Mouse (Mus musculus) c-Kit-positive CD71-positive TER-119-positive erythroid progenitor cells, embryonic 14.5 days (primary cell): ENCODE measurements around the gene Rhob.

Experiments used
- DNase-seq: peaks from one replicate; pipeline ENCODE4 v3.0.0-alpha.2; 2013; ENCODE audit warnings: low spot score

Gene Rhob

DNA sequence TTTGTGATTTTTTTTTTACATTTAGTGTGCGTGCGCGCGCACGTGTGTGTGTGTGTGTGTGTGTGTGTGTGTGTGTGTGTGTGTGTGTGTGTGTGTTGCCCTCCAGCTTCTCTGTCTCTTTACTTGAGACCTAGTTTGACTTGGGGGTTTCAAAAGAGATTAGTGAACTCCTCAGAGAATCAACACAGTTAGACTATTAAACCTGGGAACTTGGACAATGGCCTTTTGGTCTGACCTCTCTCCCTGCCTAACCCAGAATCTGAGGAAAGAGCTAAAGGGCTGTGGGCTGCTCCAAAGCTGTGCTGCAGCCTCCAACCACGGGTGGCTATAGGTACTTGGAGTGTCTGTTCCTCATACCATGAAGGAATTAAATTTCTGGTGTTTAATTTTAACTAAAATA lies 4.3 kb upstream of the Rhob start:
- no peak for DNase-seq

DNA sequence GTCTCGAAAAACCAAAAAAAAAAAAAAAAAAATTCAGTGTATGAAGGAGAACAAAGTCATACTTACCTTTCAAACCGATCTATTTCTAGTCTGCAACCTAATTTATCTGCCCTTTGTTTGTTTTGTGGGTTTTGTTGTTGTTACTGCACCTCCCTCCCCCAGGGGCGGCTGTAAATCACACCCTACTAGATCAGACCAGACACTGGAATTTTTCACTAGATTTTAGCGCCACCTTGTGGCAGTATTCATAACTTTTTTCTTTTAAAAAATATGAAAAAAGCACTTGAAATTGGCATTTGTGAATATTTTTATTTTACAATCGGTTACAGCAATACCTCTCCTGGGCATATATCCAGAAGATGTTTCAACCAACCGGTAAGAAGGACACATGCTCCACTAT lies 2.7 kb upstream of the Rhob start:
- DNase-seq: peak; percentile 58

DNA sequence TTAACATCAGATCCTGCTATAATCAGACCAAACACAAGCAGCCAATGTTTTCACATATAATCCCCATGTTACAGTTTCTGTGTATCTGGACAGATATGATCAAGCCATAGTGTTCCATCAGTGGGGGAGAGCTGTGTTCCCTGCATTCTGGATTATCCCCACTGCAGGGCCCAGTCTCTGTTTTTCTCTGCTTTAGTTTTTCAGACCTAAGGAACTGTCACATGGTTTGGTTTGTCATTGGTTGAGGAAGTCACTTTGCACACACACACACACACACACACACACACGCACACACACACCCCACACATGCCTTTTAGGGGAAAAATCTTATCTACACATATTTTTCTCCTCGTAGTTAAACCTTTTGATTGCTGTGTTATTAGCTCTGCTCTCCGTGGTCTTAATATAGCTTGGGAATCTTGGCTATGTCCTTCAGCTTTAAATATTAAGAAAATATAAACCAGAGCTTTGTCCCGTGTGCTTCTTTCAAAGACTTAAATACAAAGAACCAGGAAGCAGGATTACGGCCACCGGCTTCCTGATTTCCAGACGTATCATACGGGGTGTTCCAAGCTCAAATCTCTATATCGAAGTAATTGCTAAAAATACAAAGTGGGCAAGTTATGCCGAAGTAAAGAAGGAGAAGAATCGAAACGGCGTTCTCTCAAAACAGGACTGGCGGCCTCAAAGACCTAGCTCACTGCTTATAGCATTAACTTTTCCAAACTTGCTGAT lies 1.9 kb upstream of the Rhob start:
- DNase-seq: no peak

DNA sequence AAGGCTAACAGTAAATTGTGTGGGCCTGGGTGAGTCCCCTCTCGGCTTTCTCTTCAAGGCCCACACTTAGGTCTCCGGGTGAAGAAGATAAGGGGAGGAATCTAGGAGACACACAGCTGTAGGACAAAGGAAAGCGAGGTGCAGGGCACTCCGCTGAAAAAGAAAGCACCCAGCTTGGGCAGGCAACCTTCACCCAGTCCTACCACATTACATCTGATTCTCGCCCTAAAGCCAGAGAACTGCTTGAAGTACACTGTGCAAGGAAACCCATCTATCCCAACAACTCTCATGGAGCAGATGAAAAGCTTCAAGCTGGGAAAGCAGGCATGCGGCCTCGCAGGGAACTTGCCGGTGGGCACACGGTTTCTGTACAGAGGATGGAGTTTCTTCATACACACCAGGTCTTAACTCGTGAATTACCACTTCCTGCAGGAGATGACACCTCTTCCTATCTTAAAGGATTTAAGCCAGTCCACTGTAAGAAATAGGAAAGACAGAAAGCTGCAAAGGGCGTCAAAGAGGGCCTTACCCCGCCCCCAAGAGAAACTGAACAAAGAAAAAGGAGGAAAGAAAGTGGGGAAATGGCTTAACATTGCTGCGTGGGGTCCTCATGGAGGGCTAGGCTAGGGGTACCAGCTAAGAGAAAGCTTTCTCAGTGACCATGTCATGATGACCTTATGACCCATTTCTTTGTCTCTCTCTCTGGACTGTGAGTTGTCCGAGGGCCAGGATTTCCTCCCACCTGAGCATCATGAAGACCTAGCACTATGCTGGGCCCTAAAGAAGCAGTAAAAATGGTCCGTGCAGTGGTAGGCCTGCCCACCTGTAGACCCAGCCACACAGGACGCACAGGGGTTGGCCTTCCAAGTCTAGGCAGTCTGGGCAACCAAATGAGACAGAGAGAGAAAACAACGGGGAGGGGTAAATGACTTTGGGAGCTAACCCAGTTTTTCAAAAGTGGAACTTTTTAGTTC lies 1.1 kb upstream of the Rhob start:
- no peak for DNase-seq

DNA sequence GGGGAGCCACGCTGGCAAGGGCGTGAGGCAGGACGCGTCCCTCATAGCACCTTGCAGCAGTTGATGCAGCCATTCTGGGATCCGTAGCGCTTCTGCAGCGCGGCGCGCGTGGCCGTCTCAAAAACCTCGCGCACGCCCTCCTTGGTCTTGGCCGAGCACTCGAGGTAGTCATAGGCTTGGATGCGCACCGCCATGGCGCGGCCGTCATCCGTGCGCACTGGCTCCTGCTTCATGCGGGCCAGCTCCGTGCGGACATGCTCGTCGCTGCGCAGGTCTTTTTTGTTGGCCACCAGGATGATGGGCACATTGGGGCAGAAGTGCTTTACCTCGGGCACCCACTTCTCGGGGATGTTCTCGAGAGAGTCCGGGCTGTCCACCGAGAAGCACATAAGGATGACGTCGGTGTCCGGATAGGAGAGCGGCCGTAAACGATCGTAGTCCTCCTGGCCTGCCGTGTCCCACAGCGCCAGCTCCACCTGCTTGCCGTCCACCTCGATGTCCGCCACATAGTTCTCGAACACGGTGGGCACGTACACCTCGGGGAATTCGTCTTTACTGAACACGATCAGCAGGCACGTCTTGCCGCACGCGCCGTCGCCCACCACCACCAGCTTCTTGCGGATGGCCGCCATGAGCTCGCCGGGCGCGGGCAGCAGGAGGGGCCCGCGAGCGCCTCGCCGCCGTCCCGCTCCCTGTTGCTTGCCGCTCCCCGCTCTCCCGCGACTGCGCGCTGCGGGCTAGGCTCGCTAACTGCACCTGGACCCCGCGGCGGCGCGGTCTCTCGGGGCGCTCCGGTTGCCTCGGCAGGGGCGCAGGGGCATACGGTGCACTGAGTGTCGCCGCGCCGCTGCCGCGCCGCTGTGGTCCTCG lies 573 bp downstream of the Rhob start:
- DNase-seq: no peak

DNA sequence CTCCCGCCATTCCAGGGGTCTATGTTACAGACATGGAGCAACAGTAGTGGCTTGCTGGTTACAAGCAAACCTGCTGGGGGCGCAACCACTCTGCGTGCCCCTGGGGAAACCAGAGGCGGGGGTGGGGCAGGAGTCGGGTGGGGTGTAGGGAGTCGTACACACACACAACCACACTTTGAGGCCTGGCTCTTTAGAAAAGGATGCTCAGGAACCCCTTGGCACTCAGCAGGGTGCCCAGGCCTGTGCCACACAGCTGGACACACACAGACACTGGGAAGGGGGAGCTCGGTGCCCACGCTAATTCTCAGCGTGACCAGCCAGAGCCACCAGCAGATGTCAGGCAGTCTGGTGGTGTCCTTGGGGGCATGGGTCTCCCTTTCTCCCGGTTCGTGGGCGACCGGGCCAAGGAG lies 1.2 kb downstream of the Rhob start:
- no peak for DNase-seq

DNA sequence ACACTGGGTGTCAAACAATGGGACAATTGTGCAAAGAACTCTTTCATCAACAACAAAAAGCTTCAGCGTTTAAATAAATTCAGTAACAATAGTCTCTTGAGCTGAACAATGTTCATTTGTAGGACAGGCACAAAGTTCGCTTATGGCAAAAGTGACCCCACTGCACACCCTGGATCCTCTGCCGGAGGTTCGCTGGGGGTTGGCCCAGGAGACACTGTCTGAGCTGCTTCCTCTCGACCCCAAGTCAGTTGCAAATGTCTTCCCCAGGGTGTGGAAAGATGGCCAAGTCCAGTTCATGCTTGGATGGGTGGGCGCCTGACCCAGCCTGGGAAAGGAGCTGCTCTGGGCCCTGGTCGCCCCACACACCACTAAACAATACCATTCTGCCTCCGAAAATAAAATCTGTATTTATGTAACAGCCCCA lies 1.6 kb downstream of the Rhob start:
- no peak for DNase-seq

DNA sequence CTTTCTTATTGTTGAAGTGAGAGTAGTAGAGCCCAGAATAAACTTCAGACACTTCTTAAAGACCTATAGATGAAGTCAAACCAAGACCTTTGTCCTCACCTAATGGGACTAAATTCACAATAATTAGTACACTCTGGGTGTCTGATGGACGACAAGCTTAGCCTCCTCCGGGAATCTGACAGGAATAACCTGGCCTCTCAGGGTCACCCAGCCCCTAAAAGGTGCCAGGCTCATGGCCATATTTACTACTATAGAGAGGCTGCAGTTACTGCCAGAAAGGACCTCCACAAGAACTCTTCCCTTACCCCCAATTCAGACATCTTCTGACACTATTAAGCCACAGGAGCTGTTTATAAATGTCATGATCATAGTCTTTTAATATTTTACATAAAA lies 2.5 kb downstream of the Rhob start:
- no peak for DNase-seq

DNA sequence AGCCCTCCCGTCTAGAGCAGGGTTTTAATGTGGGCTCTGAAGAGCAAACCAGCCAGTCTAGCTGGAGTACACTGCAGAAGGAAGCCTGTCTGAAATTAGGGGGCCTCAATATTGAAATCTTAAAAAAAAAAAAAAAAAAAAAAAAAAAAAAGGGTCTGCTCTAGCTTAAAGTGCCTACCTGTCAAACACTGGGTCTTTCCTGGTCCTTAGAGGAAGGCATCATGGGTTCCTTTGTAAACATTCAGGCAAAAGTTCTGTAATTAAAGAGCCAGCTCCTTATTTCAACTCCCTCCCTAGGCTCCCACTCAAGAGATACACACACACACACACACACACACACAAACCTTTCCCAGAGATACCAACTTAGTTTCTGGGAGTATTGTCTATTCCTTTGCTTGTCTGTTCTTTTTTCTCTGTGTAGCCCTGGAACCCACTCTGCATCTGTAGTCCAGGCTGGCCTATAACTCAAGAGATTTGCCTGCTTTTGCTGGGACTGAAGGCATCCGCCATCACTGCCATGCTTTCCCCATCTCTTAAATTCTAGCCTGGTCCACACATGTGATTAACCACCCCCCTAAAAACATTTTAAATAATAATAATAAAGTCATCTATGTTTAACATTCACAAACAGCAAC lies 3.0 kb downstream of the Rhob start:
- DNase-seq: no peak

DNA sequence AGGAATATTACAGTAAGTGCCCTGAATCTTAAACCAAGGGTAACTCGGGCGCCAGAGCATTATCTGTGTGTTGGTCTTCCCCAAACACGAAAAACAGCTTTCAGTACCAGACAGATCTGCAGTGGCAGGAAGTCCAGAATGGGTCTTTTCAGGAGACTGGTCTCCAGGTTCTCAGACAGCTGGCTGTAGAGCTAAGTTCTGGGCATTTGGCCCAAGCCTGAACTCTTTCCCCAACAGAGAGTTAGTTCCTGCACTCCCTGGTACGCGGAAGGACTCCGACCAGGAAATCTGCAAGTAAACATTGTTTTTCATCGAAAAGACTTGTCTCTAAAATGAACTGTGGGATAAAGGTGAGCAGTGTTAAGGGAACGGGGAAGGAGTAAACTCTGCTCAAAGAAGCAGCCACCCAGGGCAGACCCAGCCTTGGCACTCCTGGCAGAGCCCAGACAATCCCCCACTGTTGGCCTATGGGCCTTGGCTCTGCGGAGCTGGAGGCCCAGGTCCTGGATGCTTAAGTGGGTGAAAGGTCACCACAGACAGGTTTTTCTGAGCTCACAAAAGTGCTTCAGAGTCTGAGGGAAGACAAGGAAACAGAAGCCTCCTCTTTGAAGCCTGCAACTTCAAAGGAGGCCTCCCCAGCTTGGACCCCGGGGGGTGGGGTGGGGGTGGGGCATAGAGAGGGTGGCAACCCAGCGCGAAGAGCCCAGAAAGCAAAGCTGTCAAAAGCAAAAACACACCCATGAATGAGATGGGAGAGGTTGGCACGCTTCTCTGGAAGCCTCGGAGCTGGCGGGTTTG lies 3.7 kb downstream of the Rhob start:
- no peak for DNase-seq

DNA sequence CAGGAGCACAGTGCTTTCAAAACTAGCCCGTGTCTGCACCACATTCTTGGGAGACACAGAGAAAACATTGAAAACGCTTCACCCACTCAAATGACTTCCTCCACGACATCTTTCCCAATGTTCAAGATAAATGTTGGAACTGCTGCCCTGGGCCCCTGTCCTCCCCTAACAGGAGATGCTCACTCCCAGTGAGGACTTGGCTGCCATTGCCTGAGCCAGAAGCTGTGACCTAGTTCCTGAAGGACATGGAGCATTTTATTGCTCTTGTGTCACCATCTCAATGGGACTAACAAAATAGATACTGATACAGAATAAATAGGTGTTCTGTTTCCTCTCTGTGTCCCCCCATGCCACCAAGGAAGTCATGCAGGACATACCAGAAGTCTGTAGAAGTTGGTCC lies 5.1 kb downstream of the Rhob start:
- DNase-seq: no peak

DNA sequence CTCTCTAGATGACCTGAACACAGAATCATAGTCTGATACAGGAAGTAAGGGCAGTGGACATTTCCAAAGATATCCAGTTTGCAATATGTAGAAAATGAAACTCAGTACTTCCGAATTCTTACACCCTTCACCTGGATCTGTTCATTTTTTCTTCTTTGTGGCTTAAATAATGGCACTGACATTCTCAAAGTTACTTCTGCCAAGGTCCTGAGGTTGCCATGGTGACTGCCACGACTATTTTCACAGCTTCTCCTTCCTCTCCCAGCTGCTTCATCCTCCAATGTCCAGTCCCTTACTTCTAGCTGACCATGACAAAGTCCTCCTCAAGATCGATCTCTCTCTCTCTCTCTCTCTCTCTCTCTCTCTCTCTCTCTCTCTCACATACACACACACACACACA lies 6.4 kb downstream of the Rhob start:
- no peak for DNase-seq

DNA sequence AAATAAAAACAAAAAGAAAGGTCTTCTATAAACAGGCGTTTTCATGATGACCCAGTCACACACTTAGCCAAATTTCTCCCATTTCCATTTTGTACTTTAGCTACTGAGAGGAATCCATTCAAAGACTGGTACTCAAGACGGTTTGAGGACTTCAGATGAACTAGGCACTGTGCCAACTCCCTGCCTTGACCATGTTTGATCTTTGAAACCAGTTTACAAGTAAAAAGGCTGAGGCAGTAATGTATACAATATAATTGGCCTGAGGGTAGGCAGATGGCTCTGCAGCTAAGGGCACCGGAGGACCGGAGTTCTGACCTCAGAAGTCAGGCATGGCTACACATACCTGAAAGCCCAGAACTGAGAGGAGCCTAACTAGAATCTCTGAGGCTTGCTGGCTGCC lies 10.7 kb downstream of the Rhob start:
- DNase-seq: no peak

DNA sequence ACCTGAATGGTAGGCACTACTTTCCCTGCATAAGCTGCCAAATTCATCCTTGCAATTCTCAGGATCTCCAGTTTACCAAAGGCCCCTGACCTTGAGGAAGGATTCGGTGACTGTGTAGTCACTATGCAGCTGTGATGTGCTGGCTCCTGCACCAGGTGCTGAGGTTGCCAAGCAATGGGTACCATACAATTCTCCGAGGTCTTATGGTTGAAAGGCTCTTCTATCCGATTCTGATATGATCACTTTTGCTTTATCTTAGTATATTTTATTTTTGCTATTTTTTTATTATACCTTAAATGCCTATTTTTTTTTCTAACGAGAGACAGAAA lies 11.2 kb downstream of the Rhob start:
- no peak for DNase-seq

DNA sequence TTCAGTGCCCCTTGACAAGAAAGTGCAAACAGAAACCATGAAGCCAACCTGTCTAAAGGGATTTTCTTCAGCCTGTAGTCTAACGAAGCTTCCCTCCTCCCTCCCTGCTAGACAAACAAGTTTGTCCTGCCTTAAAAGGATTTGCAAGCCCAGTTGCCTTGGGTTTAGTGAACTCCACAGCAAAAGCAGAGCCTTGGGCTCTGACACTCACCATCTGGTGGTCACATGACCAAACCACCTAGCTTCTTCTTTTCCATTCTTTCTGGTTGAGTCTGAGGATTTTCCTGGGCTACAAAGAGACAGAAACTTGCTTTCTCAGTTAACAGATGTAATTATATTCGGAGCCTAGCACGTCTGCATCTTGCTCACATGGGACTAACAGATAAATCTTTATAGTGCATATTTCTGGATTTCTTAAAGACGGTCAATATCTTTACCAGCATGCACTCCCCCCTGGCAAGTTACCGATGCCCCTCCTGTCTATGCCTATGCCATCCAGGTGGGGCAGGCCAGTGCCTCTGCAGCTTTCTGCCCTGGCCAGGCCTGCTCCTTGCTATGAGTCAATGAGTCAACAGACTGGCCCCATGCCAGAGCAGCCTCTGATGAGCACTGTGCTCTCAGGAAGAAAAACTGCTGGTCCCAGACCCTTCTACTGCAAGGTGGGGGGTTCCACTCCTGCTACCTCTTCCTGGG lies 11.7 kb downstream of the Rhob start:
- no peak for DNase-seq

DNA sequence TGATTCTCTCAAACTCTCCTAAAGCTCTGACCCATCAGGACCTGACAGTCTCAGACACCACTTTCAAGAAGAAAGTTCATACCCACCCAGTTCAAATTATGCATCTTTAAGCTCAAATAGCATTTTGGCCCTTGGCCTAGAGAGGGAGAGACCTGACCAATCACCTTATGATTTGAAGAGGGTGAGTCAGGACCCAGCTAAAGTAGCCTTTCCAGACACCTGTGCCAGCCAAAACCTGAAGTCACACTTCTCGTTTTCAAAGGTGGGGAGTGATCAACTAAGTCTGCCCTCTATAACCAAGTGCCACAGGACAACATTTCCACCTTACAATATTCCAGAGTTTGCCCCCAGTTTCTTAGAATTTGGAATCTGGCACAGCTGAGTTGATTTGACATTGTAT lies 12.5 kb downstream of the Rhob start:
- no peak for DNase-seq

DNA sequence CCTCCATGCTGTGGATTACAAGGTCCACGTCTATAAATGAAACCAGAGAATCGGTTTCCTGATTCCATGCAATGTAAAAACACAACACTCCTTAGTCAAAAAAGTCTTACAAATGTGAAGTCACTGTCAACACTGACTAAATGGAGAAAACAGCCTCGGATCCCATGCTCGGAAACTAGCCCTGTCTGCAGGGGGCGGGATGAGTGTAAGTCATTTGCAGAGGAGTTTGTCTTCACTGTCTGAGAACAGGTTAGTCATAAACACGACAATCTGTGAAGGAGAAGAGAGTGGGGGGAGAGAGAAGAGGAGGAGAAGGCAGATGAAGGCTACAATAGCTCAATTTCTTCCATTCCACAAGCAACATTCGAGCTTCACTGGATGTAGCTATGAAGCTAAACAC lies 14.6 kb downstream of the Rhob start:
- DNase-seq: no peak

DNA sequence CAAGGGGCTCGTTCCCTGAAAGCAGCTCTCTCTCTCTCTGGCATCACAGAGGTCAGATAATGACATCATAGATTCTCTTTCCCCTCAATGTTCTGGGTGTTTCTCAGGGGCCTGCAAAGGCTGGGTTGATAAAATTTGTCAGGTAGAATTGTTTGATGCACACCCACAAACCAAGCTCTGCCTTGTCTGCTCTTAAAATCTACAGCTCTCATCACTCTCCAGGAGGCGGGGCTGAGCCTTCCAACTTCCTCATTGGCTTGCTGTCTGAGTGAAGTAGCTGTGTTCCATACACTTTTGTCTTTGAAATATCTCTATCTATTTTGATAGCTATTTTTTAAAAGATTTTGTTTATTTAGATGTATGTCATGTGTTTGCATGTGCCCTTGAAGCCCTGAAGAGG lies 17.6 kb downstream of the Rhob start:
- no peak for DNase-seq

DNA sequence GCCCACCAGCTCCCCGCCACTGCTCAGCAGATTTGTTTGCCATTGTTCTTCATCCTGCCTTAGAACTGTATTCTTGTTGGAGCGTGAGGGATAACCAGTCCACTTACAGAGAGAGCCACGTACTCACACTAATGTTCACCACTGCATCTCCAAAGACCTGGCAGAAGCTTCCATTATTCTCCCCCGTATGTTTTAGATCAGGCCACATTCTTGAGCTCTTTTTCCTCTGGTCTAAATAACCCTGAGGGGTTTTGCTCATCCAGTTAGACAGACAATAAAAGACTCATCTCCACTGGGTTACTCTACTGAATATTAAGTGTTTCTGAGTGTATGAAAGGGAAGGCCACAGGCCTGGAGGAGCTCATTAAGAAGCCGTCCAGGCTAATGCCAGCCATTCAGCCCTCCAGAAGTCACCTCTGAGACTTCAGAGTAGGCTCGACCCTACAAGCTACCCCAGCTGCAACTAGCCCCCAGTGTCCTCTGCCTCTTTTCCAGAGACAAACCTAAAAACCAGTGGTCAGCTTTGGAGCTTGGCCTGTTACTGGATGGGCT lies 24.9 kb downstream of the Rhob start:
- DNase-seq: no peak
